Mouse (Mus musculus): Measurements from ENCODE around the gene Zfp1. TPM values are rescaled to one million over a fixed set of nuclear protein-coding genes. Genes with fewer than 3 reads are reported as not detected.

Gene Zfp1
- polyA plus RNA-seq, 1 experiment from 2014 or later, result 16.0 TPM

GRCm38 (mm10) chr8:111622553-111622952, 20.6 kb upstream of the Zfp1 start:
- H3K9ac ChIP-seq (ENCODE audit: low read depth, low read length), result no peak overlapping the region
- H3K4me3 ChIP-seq (ENCODE audit: low read length), result no peak overlapping the region
- H3K4me1 ChIP-seq (ENCODE audit: control insufficient read depth, insufficient read depth, low read length), result peaks cover 22% of the 10 kb centered on the region
- H3K4me2 ChIP-seq (ENCODE audit: low read depth, low read length), result no peak overlapping the region
- no peaks in the 10 kb centered on the region for H3K9me3 ChIP-seq (ENCODE audit: control insufficient read depth, low read length)
- WGBS, result 89% methylated on average over 10 of the region's 10 CpGs
- no peaks in the 10 kb centered on the region for H3K36me3 ChIP-seq (ENCODE audit: control insufficient read depth, insufficient read depth, low read length)
- H3K27ac ChIP-seq (ENCODE audit: low read length), result no peak overlapping the region
- ATAC-seq, result no peak
- no peaks in the 10 kb centered on the region for H3K27me3 ChIP-seq (replicated peaks; ENCODE audit: control insufficient read depth, insufficient read depth, low read length)

GRCm38 (mm10) chr8:111624081-111624852, 18.9 kb upstream of the Zfp1 start:
- ATAC-seq, result no peak; the same call in 1 of the 2 replicates
- Histone ChIP-seq H3K27ac (ENCODE audit: low read length) (peak overlapping the region; percentile 23; the same call in 1 of the 2 replicates), H3K4me2 (ENCODE audit: low read depth, low read length) (no peak overlapping the region), H3K4me3 (ENCODE audit: low read length) (no peak overlapping the region), H3K9me3 (ENCODE audit: control insufficient read depth, low read length) (no peaks in the 10 kb centered on the region), H3K36me3 (ENCODE audit: control insufficient read depth, insufficient read depth, low read length) (no peaks in the 10 kb centered on the region), H3K4me1 (ENCODE audit: control insufficient read depth, insufficient read depth, low read length) (peaks cover 19% of the 10 kb centered on the region), H3K9ac (ENCODE audit: low read depth, low read length) (no peak overlapping the region), H3K27me3 (replicated peaks; ENCODE audit: control insufficient read depth, insufficient read depth, low read length) (no peaks in the 10 kb centered on the region)
- 78% methylated on average over 12 of the region's 12 CpGs for WGBS

- Histone ChIP-seq H3K36me3 (ENCODE audit: control insufficient read depth, insufficient read depth, low read length) (no peaks in the 10 kb centered on the region), H3K9me3 (ENCODE audit: control insufficient read depth, low read length) (no peaks in the 10 kb centered on the region), H3K9ac (ENCODE audit: low read depth, low read length) (no peak overlapping the region), H3K27me3 (replicated peaks; ENCODE audit: control insufficient read depth, insufficient read depth, low read length) (no peaks in the 10 kb centered on the region), H3K4me3 (ENCODE audit: low read length) (no peak overlapping the region), H3K4me1 (ENCODE audit: control insufficient read depth, insufficient read depth, low read length) (peaks cover 16% of the 10 kb centered on the region), H3K4me2 (ENCODE audit: low read depth, low read length) (no peak overlapping the region), H3K27ac (ENCODE audit: low read length) (no peak overlapping the region)
- WGBS, result 90% methylated on average over 10 of the region's 10 CpGs
- no peak for ATAC-seq
Observed at GRCm38 (mm10) chr8:111624853-111625221, 18.4 kb upstream of the Zfp1 start.

- peaks cover 21% of the 10 kb centered on the region for H3K4me1 ChIP-seq (ENCODE audit: control insufficient read depth, insufficient read depth, low read length)
- no peak overlapping the region for H3K4me2 ChIP-seq (ENCODE audit: low read depth, low read length)
- H3K9me3 ChIP-seq (ENCODE audit: control insufficient read depth, low read length), result no peaks in the 10 kb centered on the region
- H3K36me3 ChIP-seq (ENCODE audit: control insufficient read depth, insufficient read depth, low read length), result no peaks in the 10 kb centered on the region
- no peak overlapping the region for H3K4me3 ChIP-seq (ENCODE audit: low read length)
- peak; percentile 34 for ATAC-seq
- H3K27ac ChIP-seq (ENCODE audit: low read length), result no peak overlapping the region
- H3K9ac ChIP-seq (ENCODE audit: low read depth, low read length), result no peak overlapping the region
- H3K27me3 ChIP-seq (replicated peaks; ENCODE audit: control insufficient read depth, insufficient read depth, low read length), result no peaks in the 10 kb centered on the region
- 25% methylated on average over 6 of the region's 6 CpGs for WGBS
Observed at GRCm38 (mm10) chr8:111625694-111626527, 17.3 kb upstream of the Zfp1 start.

- no peak overlapping the region for H3K27ac ChIP-seq (ENCODE audit: low read length)
- no peak overlapping the region; the same call in 1 of the 2 replicates for H3K9ac ChIP-seq (ENCODE audit: low read depth, low read length)
- 59% methylated on average over 8 of the region's 8 CpGs for WGBS
- no peaks in the 10 kb centered on the region for H3K36me3 ChIP-seq (ENCODE audit: control insufficient read depth, insufficient read depth, low read length)
- no peak for ATAC-seq
- no peak overlapping the region for H3K4me3 ChIP-seq (ENCODE audit: low read length)
- no peaks in the 10 kb centered on the region for H3K9me3 ChIP-seq (ENCODE audit: control insufficient read depth, low read length)
- no peaks in the 10 kb centered on the region for H3K27me3 ChIP-seq (replicated peaks; ENCODE audit: control insufficient read depth, insufficient read depth, low read length)
- H3K4me2 ChIP-seq (ENCODE audit: low read depth, low read length), result no peak overlapping the region
- H3K4me1 ChIP-seq (ENCODE audit: control insufficient read depth, insufficient read depth, low read length), result peaks cover 20% of the 10 kb centered on the region
Observed at GRCm38 (mm10) chr8:111626528-111626820, 16.7 kb upstream of the Zfp1 start.

GRCm38 (mm10) chr8:111626933-111627332, 16.3 kb upstream of the Zfp1 start:
- Histone ChIP-seq H3K4me3 (ENCODE audit: low read length) (no peak overlapping the region), H3K27ac (ENCODE audit: low read length) (no peak overlapping the region), H3K4me2 (ENCODE audit: low read depth, low read length) (no peak overlapping the region), H3K9me3 (ENCODE audit: control insufficient read depth, low read length) (no peaks in the 10 kb centered on the region), H3K9ac (ENCODE audit: low read depth, low read length) (no peak overlapping the region; the same call in 1 of the 2 replicates), H3K4me1 (ENCODE audit: control insufficient read depth, insufficient read depth, low read length) (peaks cover 17% of the 10 kb centered on the region), H3K36me3 (ENCODE audit: control insufficient read depth, insufficient read depth, low read length) (no peaks in the 10 kb centered on the region), H3K27me3 (replicated peaks; ENCODE audit: control insufficient read depth, insufficient read depth, low read length) (no peaks in the 10 kb centered on the region)
- WGBS, result 89% methylated on average over 14 of the region's 14 CpGs
- ATAC-seq, result no peak

GRCm38 (mm10) chr8:111627923-111628322, 15.3 kb upstream of the Zfp1 start:
- no peak overlapping the region for H3K4me2 ChIP-seq (ENCODE audit: low read depth, low read length)
- H3K36me3 ChIP-seq (ENCODE audit: control insufficient read depth, insufficient read depth, low read length), result no peaks in the 10 kb centered on the region
- H3K4me3 ChIP-seq (ENCODE audit: low read length), result no peak overlapping the region
- WGBS, result 97% methylated on average over 9 of the region's 9 CpGs
- no peak overlapping the region for H3K27ac ChIP-seq (ENCODE audit: low read length)
- no peak overlapping the region for H3K9ac ChIP-seq (ENCODE audit: low read depth, low read length)
- ATAC-seq, result no peak
- H3K27me3 ChIP-seq (replicated peaks; ENCODE audit: control insufficient read depth, insufficient read depth, low read length), result no peaks in the 10 kb centered on the region
- H3K9me3 ChIP-seq (ENCODE audit: control insufficient read depth, low read length), result no peaks in the 10 kb centered on the region
- H3K4me1 ChIP-seq (ENCODE audit: control insufficient read depth, insufficient read depth, low read length), result peaks cover 17% of the 10 kb centered on the region

GRCm38 (mm10) chr8:111628401-111628800, 14.8 kb upstream of the Zfp1 start:
- no peak overlapping the region for H3K4me2 ChIP-seq (ENCODE audit: low read depth, low read length)
- H3K27me3 ChIP-seq (replicated peaks; ENCODE audit: control insufficient read depth, insufficient read depth, low read length), result no peaks in the 10 kb centered on the region
- H3K4me1 ChIP-seq (ENCODE audit: control insufficient read depth, insufficient read depth, low read length), result peaks cover 17% of the 10 kb centered on the region
- no peak overlapping the region for H3K9ac ChIP-seq (ENCODE audit: low read depth, low read length)
- H3K4me3 ChIP-seq (ENCODE audit: low read length), result no peak overlapping the region
- WGBS, result 95% methylated on average over 12 of the region's 12 CpGs
- no peaks in the 10 kb centered on the region for H3K36me3 ChIP-seq (ENCODE audit: control insufficient read depth, insufficient read depth, low read length)
- no peaks in the 10 kb centered on the region for H3K9me3 ChIP-seq (ENCODE audit: control insufficient read depth, low read length)
- no peak for ATAC-seq
- no peak overlapping the region for H3K27ac ChIP-seq (ENCODE audit: low read length)

- WGBS, result 86% methylated on average over 19 of the region's 19 CpGs
- Histone ChIP-seq H3K4me3 (ENCODE audit: low read length) (no peak overlapping the region), H3K36me3 (ENCODE audit: control insufficient read depth, insufficient read depth, low read length) (no peaks in the 10 kb centered on the region), H3K4me2 (ENCODE audit: low read depth, low read length) (no peak overlapping the region), H3K9me3 (ENCODE audit: control insufficient read depth, low read length) (no peaks in the 10 kb centered on the region), H3K4me1 (ENCODE audit: control insufficient read depth, insufficient read depth, low read length) (peaks cover 16% of the 10 kb centered on the region), H3K9ac (ENCODE audit: low read depth, low read length) (no peak overlapping the region), H3K27ac (ENCODE audit: low read length) (no peak overlapping the region), H3K27me3 (replicated peaks; ENCODE audit: control insufficient read depth, insufficient read depth, low read length) (no peaks in the 10 kb centered on the region)
- no peak for ATAC-seq
Observed at GRCm38 (mm10) chr8:111628894-111629501, 14.2 kb upstream of the Zfp1 start.

Data from intestine, embryonic 16.5 days (tissue).